Mouse (Mus musculus) kidney, embryonic 14.5 days (tissue): ENCODE measurements around the gene Stpg2. TPM values are rescaled to one million over a fixed set of nuclear protein-coding genes. Genes with fewer than 3 reads are reported as not detected.
"Not testable (repeated sequence)": the region's sequence is repeated elsewhere in the genome, so short reads cannot be mapped to it uniquely, and the experiment has no call there.

ENCODE experiments used
- ATAC-seq: fragments of 200-750 bp; cut with Nextera tagmentation; 2 replicates; pipeline ENCODE4 v1.8.0; 2017; ENCODE audit warnings: moderate number of reproducible peaks, mild to moderate bottlenecking, moderate TSS enrichment, moderate library complexity; ENCODE audit not compliant: low FRiP score, low TSS enrichment
- H3K27ac ChIP-seq: fragments of 300-500 bp; sonication (generic); 2 replicates; pipeline ENCODE4 v1.5.1; 2014; ENCODE audit warnings: low read depth, mild to moderate bottlenecking, low read length, moderate library complexity, mixed read lengths
- H3K27me3 ChIP-seq: fragments of 300-500 bp; sonication (generic); 2 replicates; pipeline ENCODE4 v1.6.1; 2014; ENCODE audit warnings: mild to moderate bottlenecking, low read length; ENCODE audit not compliant: control insufficient read depth, insufficient read depth
- H3K36me3 ChIP-seq: fragments of 300-500 bp; sonication (generic); 2 replicates; pipeline ENCODE4 v1.6.1; 2014; ENCODE audit warnings: low read length, mixed read lengths; ENCODE audit not compliant: control insufficient read depth, insufficient read depth
- H3K4me1 ChIP-seq: fragments of 300-500 bp; sonication (generic); 2 replicates; pipeline ENCODE4 v1.6.1; 2014; ENCODE audit warnings: low read length, mixed read lengths; ENCODE audit not compliant: control insufficient read depth, insufficient read depth
- H3K4me2 ChIP-seq: fragments of 300-500 bp; sonication (generic); replicated peaks from 2 replicates; pipeline ENCODE4 v1.6.1; 2014; ENCODE audit warnings: low read depth, mild to moderate bottlenecking, low read length
- H3K4me3 ChIP-seq: fragments of 300-500 bp; sonication (generic); 2 replicates; pipeline ENCODE4 v1.5.1; 2014; ENCODE audit warnings: mild to moderate bottlenecking, low read length
- H3K9ac ChIP-seq: fragments of 300-500 bp; sonication (generic); 2 replicates; pipeline ENCODE4 v1.6.1; 2014; ENCODE audit warnings: low read depth, mild to moderate bottlenecking, low read length, moderate library complexity
- H3K9me3 ChIP-seq: fragments of 300-500 bp; sonication (generic); 2 replicates; pipeline ENCODE4 v1.6.1; 2016; ENCODE audit warnings: low read length; ENCODE audit not compliant: control insufficient read depth
- WGBS: fragments of 180-500 bp; shearing (Covaris S2); extraction: QIAGEN DNeasy Blood & Tissue Kit; methylation state at CpG from one replicate; pipeline ENCODE4 v1.1.7; 2014; 5-methylcytosine and 5-hydroxymethylcytosine counted together
- polyA plus RNA-seq: library from polyadenylated mRNA; unstranded; fragments of >200 nt; fragmentation: Nextera tagmentation; extraction: Ambion mirVana; gene quantifications from 2 replicates; pipeline ENCODE4 v1.2.1, GENCODE M21; 2014

Stpg2 gene
- polyA plus RNA-seq, 1 experiment from 2014 or later, result 0.14 TPM

GRCm38 (mm10) chr3:139663712-139664245 is 458.3 kb downstream of the Stpg2 start:
- no peaks in the 10 kb centered on the region for H3K27me3 ChIP-seq
- H3K27ac ChIP-seq, result no peak overlapping the region
- WGBS, result 51% methylated on average over 5 of the region's 5 CpGs
- ATAC-seq, result no peak
- no peaks in the 10 kb centered on the region for H3K4me1 ChIP-seq
- no peak overlapping the region for H3K9ac ChIP-seq
- no peaks in the 10 kb centered on the region for H3K36me3 ChIP-seq
- no peak overlapping the region for H3K4me2 ChIP-seq
- H3K9me3 ChIP-seq, result no peaks in the 10 kb centered on the region
- H3K4me3 ChIP-seq, result no peak overlapping the region

GRCm38 (mm10) chr3:139665047-139665446 is 459.6 kb downstream of the Stpg2 start:
- no peak overlapping the region for H3K4me2 ChIP-seq

GRCm38 (mm10) chr3:139676192-139676591 is 470.7 kb downstream of the Stpg2 start:
- no peak overlapping the region for H3K27ac ChIP-seq
- no peak overlapping the region for H3K4me3 ChIP-seq
- no peak overlapping the region for H3K9ac ChIP-seq
- no peaks in the 10 kb centered on the region for H3K9me3 ChIP-seq
- no peaks in the 10 kb centered on the region for H3K36me3 ChIP-seq
- H3K27me3 ChIP-seq, result no peaks in the 10 kb centered on the region
- no peak overlapping the region for H3K4me2 ChIP-seq
- no peak for ATAC-seq
- 69% methylated on average over 3 of the region's 3 CpGs for WGBS
- H3K4me1 ChIP-seq, result no peaks in the 10 kb centered on the region

More at GRCm38 (mm10) chr3:139665047-139665446, 459.6 kb downstream of the Stpg2 start:
- Histone ChIP-seq H3K27me3 (no peaks in the 10 kb centered on the region), H3K4me1 (no peaks in the 10 kb centered on the region), H3K36me3 (no peaks in the 10 kb centered on the region), H3K9ac (no peak overlapping the region), H3K27ac (no peak overlapping the region), H3K4me3 (no peak overlapping the region), H3K9me3 (no peaks in the 10 kb centered on the region)
- no peak for ATAC-seq
- WGBS, result 89% methylated on average over 3 of the region's 3 CpGs

- Histone ChIP-seq H3K27me3 (no peaks in the 10 kb centered on the region), H3K9ac (no peak overlapping the region), H3K4me2 (no peak overlapping the region), H3K27ac (no peak overlapping the region), H3K36me3 (no peaks in the 10 kb centered on the region), H3K4me1 (no peaks in the 10 kb centered on the region), H3K9me3 (no peaks in the 10 kb centered on the region), H3K4me3 (no peak overlapping the region)
- WGBS, result 76% methylated on average over 1 of the region's 1 CpGs
- no peak for ATAC-seq
Observed at GRCm38 (mm10) chr3:139676723-139677122, 471.2 kb downstream of the Stpg2 start.

GRCm38 (mm10) chr3:139704238-139704637 is 498.7 kb downstream of the Stpg2 start:
- not testable (repeated sequence) for H3K9me3 ChIP-seq, H3K4me2 ChIP-seq, H3K36me3 ChIP-seq, H3K9ac ChIP-seq, ATAC-seq, H3K4me1 ChIP-seq, H3K27me3 ChIP-seq, H3K4me3 ChIP-seq, H3K27ac ChIP-seq
- 90% methylated on average over 3 of the region's 3 CpGs for WGBS

GRCm38 (mm10) chr3:139707396-139707795 is 501.9 kb downstream of the Stpg2 start:
- WGBS, result 88% methylated on average over 4 of the region's 4 CpGs

GRCm38 (mm10) chr3:139709794-139710193 is 504.3 kb downstream of the Stpg2 start:
- 75% methylated on average over 4 of the region's 4 CpGs for WGBS
- Histone ChIP-seq H3K4me1 (no peaks in the 10 kb centered on the region), H3K4me3 (no peak overlapping the region), H3K27ac (no peak overlapping the region), H3K27me3 (no peaks in the 10 kb centered on the region), H3K4me2 (no peak overlapping the region), H3K9ac (no peak overlapping the region), H3K9me3 (no peaks in the 10 kb centered on the region), H3K36me3 (no peaks in the 10 kb centered on the region)
- no peak for ATAC-seq

More at GRCm38 (mm10) chr3:139707396-139707795, 501.9 kb downstream of the Stpg2 start:
- H3K36me3 ChIP-seq, H3K4me2 ChIP-seq, H3K9ac ChIP-seq, ATAC-seq, H3K27ac ChIP-seq, H3K4me1 ChIP-seq, H3K27me3 ChIP-seq, H3K4me3 ChIP-seq, H3K9me3 ChIP-seq: not testable (repeated sequence)

GRCm38 (mm10) chr3:139728751-139729150 is 523.3 kb downstream of the Stpg2 start:
- H3K4me3 ChIP-seq, result no peak overlapping the region
- H3K4me2 ChIP-seq, result no peak overlapping the region
- no peak overlapping the region for H3K27ac ChIP-seq
- 33% methylated on average over 7 of the region's 7 CpGs for WGBS
- ATAC-seq, result peak; percentile 66; the same call in 1 of the 2 replicates
- H3K27me3 ChIP-seq, result no peaks in the 10 kb centered on the region
- H3K4me1 ChIP-seq, result no peaks in the 10 kb centered on the region
- H3K9me3 ChIP-seq, result no peaks in the 10 kb centered on the region
- no peak overlapping the region for H3K9ac ChIP-seq
- no peaks in the 10 kb centered on the region for H3K36me3 ChIP-seq

GRCm38 (mm10) chr3:139729248-139729647 is 523.8 kb downstream of the Stpg2 start:
- H3K9me3 ChIP-seq, result no peaks in the 10 kb centered on the region
- H3K27me3 ChIP-seq, result no peaks in the 10 kb centered on the region
- no peak overlapping the region for H3K9ac ChIP-seq
- H3K36me3 ChIP-seq, result no peaks in the 10 kb centered on the region
- H3K4me2 ChIP-seq, result no peak overlapping the region
- H3K4me1 ChIP-seq, result no peaks in the 10 kb centered on the region
- WGBS, result 26% methylated on average over 5 of the region's 5 CpGs
- ATAC-seq, result peak; percentile 82; the same call in 1 of the 2 replicates
- no peak overlapping the region for H3K27ac ChIP-seq
- H3K4me3 ChIP-seq, result no peak overlapping the region
